Mouse (Mus musculus): ENCODE data around the gene Pappa2. TPM values are rescaled to one million over a fixed set of nuclear protein-coding genes. Genes with fewer than 3 reads are reported as not detected.

Pappa2 gene
- polyA plus RNA-seq, 1 experiment from 2014 or later: 0.01 TPM

GRCm38 (mm10) chr1:158897339-158897738 lies 83.0 kb downstream of the Pappa2 start:
- ATAC-seq (ENCODE audit: insufficient read depth): no peak
- H3K9ac ChIP-seq: no peak overlapping the region
- H3K27me3 ChIP-seq: no peaks in the 10 kb centered on the region

GRCm38 (mm10) chr1:158894441-158894840 lies 85.8 kb downstream of the Pappa2 start:
- Histone ChIP-seq H3K27ac (replicated peaks) (no peak overlapping the region), H3K4me1 (replicated peaks) (no peaks in the 10 kb centered on the region), H3K4me2 (no peak overlapping the region), H3K27me3 (no peaks in the 10 kb centered on the region), H3K36me3 (replicated peaks) (no peaks in the 10 kb centered on the region), H3K9me3 (replicated peaks) (no peaks in the 10 kb centered on the region), H3K4me3 (replicated peaks) (no peak overlapping the region), H3K9ac (no peak overlapping the region)
- ATAC-seq (ENCODE audit: insufficient read depth): no peak
- WGBS (ENCODE audit: insufficient replicate concordance): 85% methylated on average over 6 of the region's 6 CpGs

More at GRCm38 (mm10) chr1:158897339-158897738, 83.0 kb downstream of the Pappa2 start:
- Histone ChIP-seq H3K9me3 (replicated peaks) (no peaks in the 10 kb centered on the region), H3K27ac (replicated peaks) (no peak overlapping the region), H3K36me3 (replicated peaks) (no peaks in the 10 kb centered on the region), H3K4me2 (no peak overlapping the region), H3K4me1 (replicated peaks) (no peaks in the 10 kb centered on the region), H3K4me3 (replicated peaks) (no peak overlapping the region)

DNA sequence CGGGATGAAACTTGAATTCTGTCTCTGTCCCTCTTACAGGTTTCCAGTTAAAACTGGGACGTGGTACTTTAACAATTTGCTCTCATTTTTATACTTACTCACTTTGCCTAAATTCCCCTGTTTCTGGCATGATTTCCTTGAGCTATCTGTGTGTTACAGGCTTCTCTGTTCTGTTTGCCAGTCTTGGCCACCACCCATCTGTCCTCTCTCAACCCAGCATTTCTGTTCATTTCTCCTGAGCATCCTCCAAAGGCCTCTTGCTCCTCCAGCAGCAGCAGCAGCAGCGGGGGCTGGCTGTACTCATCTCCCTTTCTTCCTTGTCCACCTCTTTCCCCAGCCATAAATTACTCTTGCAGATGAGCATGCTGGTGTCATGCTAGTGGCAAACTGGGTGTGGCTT lies 104.8 kb downstream of the Pappa2 start:
- Histone ChIP-seq H3K27me3 (no peaks in the 10 kb centered on the region), H3K9me3 (replicated peaks) (no peaks in the 10 kb centered on the region), H3K4me2 (no peak overlapping the region), H3K27ac (replicated peaks) (no peak overlapping the region), H3K9ac (no peak overlapping the region), H3K4me3 (replicated peaks) (no peak overlapping the region), H3K36me3 (replicated peaks) (no peaks in the 10 kb centered on the region), H3K4me1 (replicated peaks) (no peaks in the 10 kb centered on the region)
- ATAC-seq (ENCODE audit: insufficient read depth): no peak
- WGBS (ENCODE audit: insufficient replicate concordance): 50% methylated on average over 3 of the region's 3 CpGs

GRCm38 (mm10) chr1:158874552-158875077 lies 105.7 kb downstream of the Pappa2 start:
- 60% methylated on average over 2 of the region's 2 CpGs for WGBS (ENCODE audit: insufficient replicate concordance)
- Histone ChIP-seq H3K36me3 (replicated peaks) (no peaks in the 10 kb centered on the region), H3K4me3 (replicated peaks) (no peak overlapping the region), H3K9me3 (replicated peaks) (no peaks in the 10 kb centered on the region), H3K27ac (replicated peaks) (no peak overlapping the region), H3K9ac (no peak overlapping the region), H3K27me3 (no peaks in the 10 kb centered on the region), H3K4me1 (replicated peaks) (no peaks in the 10 kb centered on the region), H3K4me2 (no peak overlapping the region)
- no peak for ATAC-seq (ENCODE audit: insufficient read depth)

- H3K9me3 ChIP-seq (replicated peaks): no peaks in the 10 kb centered on the region
- H3K4me1 ChIP-seq (replicated peaks): no peaks in the 10 kb centered on the region
- H3K27ac ChIP-seq (replicated peaks): no peak overlapping the region
- H3K4me2 ChIP-seq: no peak overlapping the region
- no peak overlapping the region for H3K4me3 ChIP-seq (replicated peaks)
- no peak for ATAC-seq (ENCODE audit: insufficient read depth)
- no peaks in the 10 kb centered on the region for H3K27me3 ChIP-seq
- no peak overlapping the region for H3K9ac ChIP-seq
- H3K36me3 ChIP-seq (replicated peaks): no peaks in the 10 kb centered on the region
- 39% methylated on average over 1 of the region's 1 CpGs for WGBS (ENCODE audit: insufficient replicate concordance)
These were observed 106.7 kb downstream of the Pappa2 start for GRCm38 (mm10) chr1:158873631-158874030.

DNA sequence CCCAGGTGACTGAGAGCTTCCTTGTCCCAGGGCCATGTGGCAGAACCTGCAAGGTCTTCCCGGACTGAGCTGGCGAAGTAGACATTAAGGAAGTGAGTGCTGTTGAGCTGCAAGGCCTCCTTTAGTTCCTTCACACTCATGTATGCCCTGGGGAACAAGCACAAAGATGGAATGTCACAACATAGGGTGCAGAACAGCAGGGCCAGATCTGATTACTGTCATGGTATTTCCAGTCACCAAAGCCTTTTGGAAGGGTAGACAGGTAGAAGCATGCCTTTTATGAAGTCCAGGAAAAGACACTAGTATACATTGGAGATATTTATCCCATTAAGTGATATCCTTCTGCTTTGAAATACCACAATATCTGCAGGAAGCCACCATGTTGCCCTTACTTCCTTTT lies 108.9 kb downstream of the Pappa2 start:
- no peak overlapping the region for H3K27ac ChIP-seq (replicated peaks)
- WGBS (ENCODE audit: insufficient replicate concordance): 47% methylated on average over 2 of the region's 2 CpGs
- no peak overlapping the region for H3K4me2 ChIP-seq
- no peaks in the 10 kb centered on the region for H3K36me3 ChIP-seq (replicated peaks)
- no peaks in the 10 kb centered on the region for H3K9me3 ChIP-seq (replicated peaks)
- no peak overlapping the region for H3K4me3 ChIP-seq (replicated peaks)
- no peak overlapping the region for H3K9ac ChIP-seq
- no peaks in the 10 kb centered on the region for H3K27me3 ChIP-seq
- ATAC-seq (ENCODE audit: insufficient read depth): no peak
- no peaks in the 10 kb centered on the region for H3K4me1 ChIP-seq (replicated peaks)

- Histone ChIP-seq H3K9ac (no peak overlapping the region), H3K4me2 (no peak overlapping the region), H3K4me3 (replicated peaks) (no peak overlapping the region), H3K9me3 (replicated peaks) (no peaks in the 10 kb centered on the region; the same call in 1 of the 2 replicates), H3K27ac (replicated peaks) (no peak overlapping the region), H3K27me3 (no peaks in the 10 kb centered on the region), H3K4me1 (replicated peaks) (no peaks in the 10 kb centered on the region), H3K36me3 (replicated peaks) (no peaks in the 10 kb centered on the region)
- 53% methylated on average over 5 of the region's 5 CpGs for WGBS (ENCODE audit: insufficient replicate concordance)
- no peak for ATAC-seq (ENCODE audit: insufficient read depth)
These were observed 120.1 kb downstream of the Pappa2 start for GRCm38 (mm10) chr1:158860190-158860589.

- Histone ChIP-seq H3K9ac (no peak overlapping the region), H3K27me3 (no peaks in the 10 kb centered on the region), H3K4me3 (replicated peaks) (no peak overlapping the region), H3K9me3 (replicated peaks) (no peaks in the 10 kb centered on the region), H3K4me2 (no peak overlapping the region), H3K36me3 (replicated peaks) (no peaks in the 10 kb centered on the region), H3K27ac (replicated peaks) (no peak overlapping the region), H3K4me1 (replicated peaks) (no peaks in the 10 kb centered on the region)
- no peak for ATAC-seq (ENCODE audit: insufficient read depth)
- 59% methylated on average over 5 of the region's 5 CpGs for WGBS (ENCODE audit: insufficient replicate concordance)
These were observed 126.1 kb downstream of the Pappa2 start for GRCm38 (mm10) chr1:158853936-158854882.

GRCm38 (mm10) chr1:158852836-158853567 lies 127.3 kb downstream of the Pappa2 start:
- no peak overlapping the region for H3K9ac ChIP-seq
- H3K27ac ChIP-seq (replicated peaks): no peak overlapping the region
- H3K27me3 ChIP-seq: no peaks in the 10 kb centered on the region

GRCm38 (mm10) chr1:158850459-158850858 lies 129.8 kb downstream of the Pappa2 start:
- Histone ChIP-seq H3K27me3 (no peaks in the 10 kb centered on the region), H3K9ac (no peak overlapping the region), H3K27ac (replicated peaks) (no peak overlapping the region), H3K36me3 (replicated peaks) (no peaks in the 10 kb centered on the region), H3K4me2 (no peak overlapping the region), H3K4me1 (replicated peaks) (no peaks in the 10 kb centered on the region), H3K9me3 (replicated peaks) (no peaks in the 10 kb centered on the region), H3K4me3 (replicated peaks) (no peak overlapping the region)
- 60% methylated on average over 3 of the region's 3 CpGs for WGBS (ENCODE audit: insufficient replicate concordance)
- ATAC-seq (ENCODE audit: insufficient read depth): no peak

More at GRCm38 (mm10) chr1:158852836-158853567, 127.3 kb downstream of the Pappa2 start:
- no peak overlapping the region for H3K4me3 ChIP-seq (replicated peaks)
- no peaks in the 10 kb centered on the region for H3K36me3 ChIP-seq (replicated peaks)
- 65% methylated on average over 14 of the region's 14 CpGs for WGBS (ENCODE audit: insufficient replicate concordance)
- H3K9me3 ChIP-seq (replicated peaks): no peaks in the 10 kb centered on the region
- no peaks in the 10 kb centered on the region for H3K4me1 ChIP-seq (replicated peaks)
- no peak overlapping the region for H3K4me2 ChIP-seq
- no peak for ATAC-seq (ENCODE audit: insufficient read depth)

DNA sequence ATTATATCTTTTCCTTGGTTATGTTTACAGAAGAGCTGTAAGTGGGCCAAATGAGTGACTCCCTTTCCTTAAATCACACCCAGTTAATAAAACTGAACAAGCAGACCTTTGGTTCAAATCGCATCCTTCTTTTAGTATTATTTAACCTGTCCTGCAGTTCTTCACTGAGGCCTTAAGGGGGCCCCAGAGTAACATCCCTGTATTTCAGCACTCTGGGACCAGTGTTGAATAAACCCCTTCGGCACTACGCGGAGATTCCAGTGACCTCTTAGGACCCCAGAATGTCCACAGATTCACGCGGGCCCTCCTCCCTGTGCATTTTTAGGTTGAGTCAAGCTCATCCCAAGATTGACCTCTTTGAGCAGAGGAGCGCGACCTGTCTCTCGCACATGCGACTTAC lies 135.7 kb downstream of the Pappa2 start:
- 57% methylated on average over 10 of the region's 10 CpGs for WGBS (ENCODE audit: insufficient replicate concordance)

More for the DNA sequence above, 135.7 kb downstream of the Pappa2 start:
- Histone ChIP-seq H3K36me3 (replicated peaks) (no peaks in the 10 kb centered on the region), H3K9me3 (replicated peaks) (no peaks in the 10 kb centered on the region), H3K27me3 (no peaks in the 10 kb centered on the region), H3K4me1 (replicated peaks) (no peaks in the 10 kb centered on the region), H3K27ac (replicated peaks) (no peak overlapping the region), H3K4me3 (replicated peaks) (no peak overlapping the region), H3K9ac (no peak overlapping the region), H3K4me2 (no peak overlapping the region)
- no peak for ATAC-seq (ENCODE audit: insufficient read depth)

All from liver, embryonic 15.5 days (tissue).